Mouse (Mus musculus): ENCODE results near the gene Glis3. TPM values are rescaled to one million over a fixed set of nuclear protein-coding genes. Genes with fewer than 3 reads are reported as not detected.

Glis3 gene
- polyA plus RNA-seq, 1 experiment from 2014 or later: 1.8 TPM

- Histone ChIP-seq H3K4me2 (replicated peaks; ENCODE audit: low read depth, low read length) (no peak overlapping the region), H3K4me1 (ENCODE audit: control insufficient read depth, insufficient read depth, low read length) (no peaks in the 10 kb centered on the region), H3K4me3 (ENCODE audit: low read depth, low read length) (no peak overlapping the region), H3K27ac (ENCODE audit: low read length) (no peak overlapping the region), H3K9me3 (ENCODE audit: control insufficient read depth, low read depth, low read length) (no peaks in the 10 kb centered on the region), H3K9ac (replicated peaks; ENCODE audit: low read depth, low read length) (no peak overlapping the region), H3K27me3 (ENCODE audit: control insufficient read depth, insufficient read depth, low read length) (no peaks in the 10 kb centered on the region), H3K36me3 (ENCODE audit: control insufficient read depth, insufficient read depth, low read length) (no peaks in the 10 kb centered on the region)
- WGBS: 75% methylated on average over 8 of the region's 8 CpGs
- ATAC-seq (ENCODE audit: insufficient number of reproducible peaks, insufficient read depth, low FRiP score, low read depth): no peak
Observed at GRCm38 (mm10) chr19:28454331-28454730, 225.5 kb downstream of the Glis3 start.

DNA sequence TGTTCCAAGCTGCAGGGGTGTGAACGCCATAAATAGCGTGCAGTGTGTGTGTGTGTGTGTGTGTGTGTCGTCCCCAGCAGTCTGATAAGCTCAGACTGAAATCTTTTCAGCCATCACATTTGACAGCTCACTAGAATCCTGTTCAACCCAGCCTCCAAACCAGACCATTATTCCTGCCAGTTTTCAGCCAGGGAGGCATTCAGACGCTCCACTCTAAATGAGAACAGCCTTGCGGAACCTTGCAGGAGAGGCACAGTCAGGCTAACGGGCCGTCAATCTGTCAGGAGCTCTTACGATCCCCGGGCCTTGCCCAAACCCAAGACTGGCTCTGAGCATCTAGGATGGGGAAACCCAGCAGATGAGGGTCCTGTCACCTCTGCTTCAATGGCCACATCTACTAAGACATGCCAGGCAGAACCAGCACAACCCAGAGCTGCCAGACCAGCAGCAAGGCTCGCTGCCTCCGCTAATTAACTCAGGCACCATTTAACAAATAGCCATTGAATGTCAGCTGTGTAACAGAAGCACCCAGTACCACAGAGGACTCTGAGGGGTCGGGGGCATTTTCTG, 226.8 kb downstream of the Glis3 start:
- no peak overlapping the region for H3K4me2 ChIP-seq (replicated peaks; ENCODE audit: low read depth, low read length)
- no peak for ATAC-seq (ENCODE audit: insufficient number of reproducible peaks, insufficient read depth, low FRiP score, low read depth)

GRCm38 (mm10) chr19:28448811-28449210, 231.1 kb downstream of the Glis3 start:
- no peak for ATAC-seq (ENCODE audit: insufficient number of reproducible peaks, insufficient read depth, low FRiP score, low read depth)
- no peaks in the 10 kb centered on the region for H3K9me3 ChIP-seq (ENCODE audit: control insufficient read depth, low read depth, low read length)
- no peaks in the 10 kb centered on the region for H3K36me3 ChIP-seq (ENCODE audit: control insufficient read depth, insufficient read depth, low read length)
- no peak overlapping the region for H3K4me3 ChIP-seq (ENCODE audit: low read depth, low read length)
- H3K9ac ChIP-seq (replicated peaks; ENCODE audit: low read depth, low read length): no peak overlapping the region
- 64% methylated on average over 4 of the region's 4 CpGs for WGBS
- no peak overlapping the region for H3K27ac ChIP-seq (ENCODE audit: low read length)
- no peaks in the 10 kb centered on the region for H3K4me1 ChIP-seq (ENCODE audit: control insufficient read depth, insufficient read depth, low read length)
- H3K27me3 ChIP-seq (ENCODE audit: control insufficient read depth, insufficient read depth, low read length): no peaks in the 10 kb centered on the region
- H3K4me2 ChIP-seq (replicated peaks; ENCODE audit: low read depth, low read length): no peak overlapping the region

More for the DNA sequence above, 226.8 kb downstream of the Glis3 start:
- no peak overlapping the region for H3K27ac ChIP-seq (ENCODE audit: low read length)
- no peaks in the 10 kb centered on the region for H3K27me3 ChIP-seq (ENCODE audit: control insufficient read depth, insufficient read depth, low read length)
- H3K9ac ChIP-seq (replicated peaks; ENCODE audit: low read depth, low read length): no peak overlapping the region
- no peaks in the 10 kb centered on the region for H3K9me3 ChIP-seq (ENCODE audit: control insufficient read depth, low read depth, low read length)
- H3K4me3 ChIP-seq (ENCODE audit: low read depth, low read length): no peak overlapping the region
- no peaks in the 10 kb centered on the region for H3K4me1 ChIP-seq (ENCODE audit: control insufficient read depth, insufficient read depth, low read length)
- WGBS: 69% methylated on average over 12 of the region's 12 CpGs
- H3K36me3 ChIP-seq (ENCODE audit: control insufficient read depth, insufficient read depth, low read length): no peaks in the 10 kb centered on the region

DNA sequence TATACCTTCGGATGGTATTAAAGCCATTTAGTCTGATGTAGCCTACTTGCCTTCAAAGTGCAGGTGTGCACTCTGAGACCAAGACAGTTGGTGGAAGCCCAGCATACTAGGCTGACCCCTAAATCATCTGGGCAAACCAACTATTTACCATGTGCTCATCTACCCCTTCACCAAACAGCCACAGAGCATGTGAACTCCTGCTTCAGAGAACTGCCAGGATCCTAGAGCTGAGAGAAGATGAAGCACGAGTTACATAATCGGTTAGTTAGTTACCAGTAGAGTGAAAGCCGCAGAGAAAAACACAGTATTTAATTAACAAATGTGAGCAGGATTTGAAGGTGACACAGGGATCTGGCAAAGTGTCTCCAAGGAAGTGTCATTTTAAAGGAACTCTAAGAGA, 237.7 kb downstream of the Glis3 start:
- ATAC-seq (ENCODE audit: insufficient number of reproducible peaks, insufficient read depth, low FRiP score, low read depth): no peak
- no peaks in the 10 kb centered on the region for H3K9me3 ChIP-seq (ENCODE audit: control insufficient read depth, low read depth, low read length)

DNA sequence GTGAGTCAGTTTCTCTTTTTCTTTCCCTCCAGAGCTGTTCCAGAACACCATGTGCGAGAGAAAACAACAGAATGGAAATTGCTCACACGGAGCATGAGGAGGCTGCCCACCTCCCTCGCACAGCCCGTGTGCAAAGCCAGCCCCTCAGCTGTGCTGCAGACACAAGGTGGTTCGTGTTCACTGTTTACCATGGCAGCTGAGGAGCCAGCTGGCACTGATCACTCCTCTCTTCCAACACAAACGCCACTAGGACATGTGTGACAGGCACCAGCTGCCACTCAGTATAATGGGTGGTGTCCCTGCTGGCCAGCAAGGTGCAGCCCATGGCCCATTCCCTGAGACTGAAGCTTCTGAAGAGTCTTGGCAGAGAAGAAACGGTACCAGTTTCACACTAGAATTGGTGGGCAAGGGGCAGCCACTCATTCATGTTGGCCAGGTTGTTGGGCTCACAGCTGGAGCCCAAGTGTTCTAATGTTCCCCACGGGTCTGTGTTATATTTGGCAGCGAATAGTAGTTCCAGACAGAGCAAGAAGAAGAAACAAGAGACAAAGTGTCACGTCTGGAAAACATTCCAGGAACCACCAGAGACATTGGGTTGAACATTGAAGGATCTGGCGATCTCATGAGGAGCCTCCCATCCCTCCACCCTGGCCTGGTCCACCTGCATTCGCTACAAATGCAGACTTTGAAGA, 243.3 kb downstream of the Glis3 start:
- H3K36me3 ChIP-seq (ENCODE audit: control insufficient read depth, insufficient read depth, low read length): no peaks in the 10 kb centered on the region
- no peak overlapping the region for H3K4me3 ChIP-seq (ENCODE audit: low read depth, low read length)
- H3K9me3 ChIP-seq (ENCODE audit: control insufficient read depth, low read depth, low read length): no peaks in the 10 kb centered on the region
- no peak overlapping the region for H3K4me2 ChIP-seq (replicated peaks; ENCODE audit: low read depth, low read length)
- ATAC-seq (ENCODE audit: insufficient number of reproducible peaks, insufficient read depth, low FRiP score, low read depth): no peak
- 58% methylated on average over 12 of the region's 12 CpGs for WGBS
- H3K27ac ChIP-seq (ENCODE audit: low read length): no peak overlapping the region
- no peaks in the 10 kb centered on the region for H3K27me3 ChIP-seq (ENCODE audit: control insufficient read depth, insufficient read depth, low read length)
- peaks cover 4% of the 10 kb centered on the region; the same call in 1 of the 2 replicates for H3K4me1 ChIP-seq (ENCODE audit: control insufficient read depth, insufficient read depth, low read length)
- H3K9ac ChIP-seq (replicated peaks; ENCODE audit: low read depth, low read length): no peak overlapping the region

More for the DNA sequence above, 237.7 kb downstream of the Glis3 start:
- no peak overlapping the region for H3K4me2 ChIP-seq (replicated peaks; ENCODE audit: low read depth, low read length)
- H3K27ac ChIP-seq (ENCODE audit: low read length): no peak overlapping the region
- 89% methylated on average over 4 of the region's 4 CpGs for WGBS
- H3K9ac ChIP-seq (replicated peaks; ENCODE audit: low read depth, low read length): no peak overlapping the region
- H3K4me1 ChIP-seq (ENCODE audit: control insufficient read depth, insufficient read depth, low read length): no peaks in the 10 kb centered on the region
- no peak overlapping the region for H3K4me3 ChIP-seq (ENCODE audit: low read depth, low read length)
- no peaks in the 10 kb centered on the region for H3K27me3 ChIP-seq (ENCODE audit: control insufficient read depth, insufficient read depth, low read length)
- H3K36me3 ChIP-seq (ENCODE audit: control insufficient read depth, insufficient read depth, low read length): no peaks in the 10 kb centered on the region

DNA sequence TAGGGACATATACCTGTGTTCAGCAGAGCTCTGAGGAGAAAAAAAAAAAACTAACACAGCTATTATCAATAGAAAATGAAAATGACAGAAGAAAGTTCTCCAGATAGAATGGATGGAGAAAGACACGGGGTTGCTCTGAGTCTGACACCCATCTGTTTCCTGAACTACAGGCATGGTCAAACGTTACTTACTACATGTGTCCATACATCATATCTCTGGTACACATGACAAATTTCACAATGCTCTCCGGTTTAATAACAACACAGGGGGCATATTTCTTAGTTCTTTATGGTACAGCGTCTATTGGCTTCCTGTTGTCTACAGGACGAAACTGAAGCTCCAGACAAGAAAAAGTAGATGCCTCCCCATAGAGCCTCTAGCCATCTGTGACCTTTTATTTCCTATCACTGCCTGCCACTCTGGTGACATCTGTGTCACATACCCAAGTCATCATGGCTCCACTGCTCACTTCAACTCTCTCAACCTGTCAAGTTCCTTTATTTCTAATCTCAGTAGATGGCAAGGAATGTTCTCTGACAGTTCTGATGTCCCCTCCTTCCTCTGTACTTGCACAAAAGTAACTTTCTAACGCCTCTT, 251.6 kb downstream of the Glis3 start:
- Histone ChIP-seq H3K27me3 (ENCODE audit: control insufficient read depth, insufficient read depth, low read length) (no peaks in the 10 kb centered on the region), H3K9me3 (ENCODE audit: control insufficient read depth, low read depth, low read length) (no peaks in the 10 kb centered on the region), H3K27ac (ENCODE audit: low read length) (no peak overlapping the region), H3K4me1 (ENCODE audit: control insufficient read depth, insufficient read depth, low read length) (no peaks in the 10 kb centered on the region), H3K4me3 (ENCODE audit: low read depth, low read length) (no peak overlapping the region), H3K4me2 (replicated peaks; ENCODE audit: low read depth, low read length) (no peak overlapping the region), H3K9ac (replicated peaks; ENCODE audit: low read depth, low read length) (no peak overlapping the region), H3K36me3 (ENCODE audit: control insufficient read depth, insufficient read depth, low read length) (no peaks in the 10 kb centered on the region)
- WGBS: 80% methylated on average over 6 of the region's 6 CpGs
- no peak for ATAC-seq (ENCODE audit: insufficient number of reproducible peaks, insufficient read depth, low FRiP score, low read depth)

DNA sequence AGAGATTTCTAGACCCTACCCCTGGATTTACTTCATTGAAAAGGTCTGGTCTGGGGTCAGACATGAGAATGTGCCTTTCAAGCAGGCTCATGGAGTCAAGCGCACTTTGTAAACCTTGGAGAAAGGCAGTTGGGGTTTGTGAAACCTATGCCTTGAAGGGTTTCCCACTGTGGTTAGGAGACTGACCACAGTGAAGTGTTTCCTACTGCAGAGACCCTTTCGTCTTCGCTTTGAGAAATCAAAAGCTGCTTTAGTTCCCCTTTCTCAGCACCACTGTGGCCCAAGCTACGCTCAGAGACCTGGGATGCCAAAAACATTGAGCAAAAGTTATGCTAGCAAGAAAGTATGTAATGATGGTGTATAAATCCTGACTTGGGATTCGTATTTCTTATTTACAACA, 255.7 kb downstream of the Glis3 start:
- Histone ChIP-seq H3K36me3 (ENCODE audit: control insufficient read depth, insufficient read depth, low read length) (no peaks in the 10 kb centered on the region), H3K9ac (replicated peaks; ENCODE audit: low read depth, low read length) (no peak overlapping the region), H3K27me3 (ENCODE audit: control insufficient read depth, insufficient read depth, low read length) (no peaks in the 10 kb centered on the region), H3K4me1 (ENCODE audit: control insufficient read depth, insufficient read depth, low read length) (no peaks in the 10 kb centered on the region), H3K4me3 (ENCODE audit: low read depth, low read length) (no peak overlapping the region), H3K27ac (ENCODE audit: low read length) (no peak overlapping the region), H3K9me3 (ENCODE audit: control insufficient read depth, low read depth, low read length) (no peaks in the 10 kb centered on the region), H3K4me2 (replicated peaks; ENCODE audit: low read depth, low read length) (no peak overlapping the region)
- no peak for ATAC-seq (ENCODE audit: insufficient number of reproducible peaks, insufficient read depth, low FRiP score, low read depth)
- WGBS: 77% methylated on average over 5 of the region's 5 CpGs

DNA sequence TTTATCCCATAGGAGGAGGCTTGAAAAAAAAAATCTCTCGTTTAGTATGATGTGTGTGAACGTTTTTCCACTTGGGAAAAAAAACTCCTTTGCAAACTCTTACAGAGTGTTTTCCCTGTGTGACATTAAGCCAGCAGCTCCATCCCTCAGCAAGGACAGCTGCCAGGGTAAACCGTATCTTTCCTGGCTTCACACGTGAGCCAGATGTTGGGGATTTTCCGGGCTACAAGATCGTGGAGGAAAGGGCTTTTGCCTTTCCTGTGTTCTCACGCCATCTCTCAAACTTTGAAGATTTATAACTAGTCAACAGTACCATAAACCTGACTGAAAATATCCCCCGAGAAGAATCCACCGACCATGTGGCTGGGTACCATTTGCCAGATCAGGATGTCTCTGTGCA, 256.9 kb downstream of the Glis3 start:
- H3K4me2 ChIP-seq (replicated peaks; ENCODE audit: low read depth, low read length): no peak overlapping the region
- no peaks in the 10 kb centered on the region for H3K27me3 ChIP-seq (ENCODE audit: control insufficient read depth, insufficient read depth, low read length)
- 30% methylated on average over 9 of the region's 9 CpGs for WGBS
- no peak overlapping the region for H3K27ac ChIP-seq (ENCODE audit: low read length)
- no peaks in the 10 kb centered on the region for H3K9me3 ChIP-seq (ENCODE audit: control insufficient read depth, low read depth, low read length)
- ATAC-seq (ENCODE audit: insufficient number of reproducible peaks, insufficient read depth, low FRiP score, low read depth): no peak
- H3K36me3 ChIP-seq (ENCODE audit: control insufficient read depth, insufficient read depth, low read length): no peaks in the 10 kb centered on the region
- H3K4me3 ChIP-seq (ENCODE audit: low read depth, low read length): no peak overlapping the region
- no peaks in the 10 kb centered on the region for H3K4me1 ChIP-seq (ENCODE audit: control insufficient read depth, insufficient read depth, low read length)
- no peak overlapping the region for H3K9ac ChIP-seq (replicated peaks; ENCODE audit: low read depth, low read length)

Measured in stomach, embryonic 14.5 days (tissue).